In genomic region chr9:44526337-44527112, GRCm38 (mm10) we compare ENCODE assay signal across 26 mouse cellular contexts. TPM values are rescaled to one million over a fixed set of nuclear protein-coding genes. Genes with fewer than 3 reads are reported as not detected.
DNase-seq lines count a peak whose midpoint lies in the region; ATAC-seq lines count a peak whose summit lies in the region.
"Had no signal": no experiment of that assay in that cellular context is flagged by ENCODE, and none has a peak within 500 bp of the region (broad histone marks: within the 10 kb centered on the region; RNA-seq: fewer than 3 reads in every experiment).

No protein-coding gene starts in this region.

- peak; percentile 65 for ATAC-seq in activated CD4-positive, CD25-positive, alpha-beta regulatory T cell, adult 4 months
- no peak for ATAC-seq in kidney, embryonic 15.5 days (replicated peaks; ENCODE audit: low FRiP score)
- ATAC-seq: forebrain, embryonic 13.5 days; hindbrain, postnatal 0 days; midbrain, embryonic 13.5 days had no signal

- no peaks in the 10 kb centered on the region for H3K36me3 ChIP-seq in kidney, embryonic 15.5 days
- H3K36me3 ChIP-seq: embryonic facial prominence, embryonic 12.5 days; heart, embryonic 15.5 days; midbrain, embryonic 13.5 days had no signal

- H3K4me2 ChIP-seq in kidney, embryonic 15.5 days, result no peak overlapping the region
- H3K4me2 ChIP-seq: embryonic facial prominence, embryonic 12.5 days; forebrain, embryonic 13.5 days; heart, embryonic 15.5 days; liver, embryonic 11.5 days; lung, embryonic 14.5 days; midbrain, embryonic 13.5 days had no signal

- H3K27me3 ChIP-seq in kidney, embryonic 15.5 days, result no peaks in the 10 kb centered on the region
- H3K27me3 ChIP-seq: embryonic facial prominence, embryonic 12.5 days; forebrain, embryonic 13.5 days; heart, embryonic 15.5 days; midbrain, embryonic 13.5 days had no signal

- no peak overlapping the region for H3K4me3 ChIP-seq in kidney, embryonic 15.5 days (replicated peaks)
- H3K4me3 ChIP-seq: embryonic facial prominence, embryonic 12.5 days; erythroblast, embryonic 14.5 days; forebrain, embryonic 13.5 days; heart, embryonic 15.5 days; left cerebral cortex, adult 2 months; midbrain, embryonic 13.5 days; myocyte had no signal

- H3K4me1 ChIP-seq in kidney, embryonic 15.5 days, result no peaks in the 10 kb centered on the region
- H3K4me1 ChIP-seq: embryonic facial prominence, embryonic 12.5 days; forebrain, embryonic 13.5 days; heart, embryonic 15.5 days; midbrain, embryonic 13.5 days had no signal

- peak; percentile 53 for DNase-seq in lung, postnatal 25 days (ENCODE audit: low spot score)
- DNase-seq in lung, adult 18-20 months, result no peak
- DNase-seq in spleen, adult 12 weeks (ENCODE audit: low spot score), result peak; percentile 59
- DNase-seq in retina, embryonic 14.5 days (ENCODE audit: low spot score), result no peak
- DNase-seq in kidney, postnatal 4 days, result no peak
- DNase-seq: adrenal gland, postnatal 10 days; cerebellum, adult 11 months; cerebellum, postnatal 10 days; gastrocnemius, postnatal 14 days; kidney, adult 2 months; kidney, postnatal 14 days; layer of hippocampus, adult 9-11 months; lung, embryonic 14.5 days; lung, postnatal 4 days; retina, postnatal 1 day had no signal

- no peak overlapping the region for H3K9ac ChIP-seq in kidney, embryonic 15.5 days
- H3K9ac ChIP-seq: embryonic facial prominence, embryonic 12.5 days; forebrain, embryonic 13.5 days; heart, embryonic 15.5 days; lung, embryonic 14.5 days; midbrain, embryonic 13.5 days had no signal

- H3K27ac ChIP-seq in kidney, embryonic 15.5 days, result no peak overlapping the region
- H3K27ac ChIP-seq: embryonic facial prominence, embryonic 12.5 days; forebrain, embryonic 13.5 days; heart, embryonic 15.5 days; hindbrain, postnatal 0 days; left cerebral cortex, adult 2 months; midbrain, embryonic 13.5 days had no signal

- 56% methylated on average over 9 of the region's 9 CpGs for WGBS in kidney, embryonic 15.5 days

- no peaks in the 10 kb centered on the region for H3K9me3 ChIP-seq in kidney, embryonic 15.5 days (replicated peaks)
- H3K9me3 ChIP-seq: embryonic facial prominence, embryonic 12.5 days; forebrain, embryonic 13.5 days; heart, embryonic 15.5 days; midbrain, embryonic 13.5 days had no signal

RNA-seq across cellular contexts. Expression of gene Cxcr5, which starts 35.2 kb away (rescaled TPM):
- 10 to 100 TPM; 49.2 to 80.2 TPM for polyA plus RNA-seq in activated CD4-positive, CD25-positive, alpha-beta regulatory T cell, adult 4 months (2017; shearing (Covaris generic))
- polyA plus RNA-seq in kidney, embryonic 15.5 days (2015; fragmentation: Nextera tagmentation; extraction: Ambion mirVana), result not detected in 2 replicates
- polyA plus RNA-seq: erythroblast, embryonic 14.5 days; forebrain, embryonic 13.5 days; hindbrain, postnatal 0 days; liver, embryonic 11.5 days; lung, embryonic 14.5 days; midbrain, embryonic 13.5 days had no signal

RNA-seq across cellular contexts. Expression of gene Bcl9l, which starts 43.9 kb away (rescaled TPM):
- polyA plus RNA-seq in activated CD4-positive, CD25-positive, alpha-beta regulatory T cell, adult 4 months (2017; shearing (Covaris generic)), result 10 to 100 TPM; 13.2 to 15.2 TPM
- 11.3 and 11.7 TPM in 2 replicates for polyA plus RNA-seq in kidney, embryonic 15.5 days (2015; fragmentation: Nextera tagmentation; extraction: Ambion mirVana)

Comparison
In these comparisons a context has a peak if more than half of its experiments do, and no peak if none do; other contexts are left out.
1. DNase-seq: peak in lung, postnatal 25 days (single experiment) and spleen, adult 12 weeks (single experiment); none in lung, adult 18-20 months (0 of 2), retina, embryonic 14.5 days (single experiment) and kidney, postnatal 4 days (0 of 2).
2. RNA of gene Cxcr5, which starts 35.2 kb away (polyA plus RNA-seq): 49.2 to 80.2 TPM in activated CD4-positive, CD25-positive, alpha-beta regulatory T cell, adult 4 months; not detected in kidney, embryonic 15.5 days; every median in the first group is over 10 times any median in the second.